Mouse (Mus musculus): Measurements from ENCODE around the gene Tnfrsf4. TPM values are rescaled to one million over a fixed set of nuclear protein-coding genes. Genes with fewer than 3 reads are reported as not detected.

The Tnfrsf4 gene
- polyA plus RNA-seq, 1 experiment from 2014 or later: 0.70 TPM

DNA sequence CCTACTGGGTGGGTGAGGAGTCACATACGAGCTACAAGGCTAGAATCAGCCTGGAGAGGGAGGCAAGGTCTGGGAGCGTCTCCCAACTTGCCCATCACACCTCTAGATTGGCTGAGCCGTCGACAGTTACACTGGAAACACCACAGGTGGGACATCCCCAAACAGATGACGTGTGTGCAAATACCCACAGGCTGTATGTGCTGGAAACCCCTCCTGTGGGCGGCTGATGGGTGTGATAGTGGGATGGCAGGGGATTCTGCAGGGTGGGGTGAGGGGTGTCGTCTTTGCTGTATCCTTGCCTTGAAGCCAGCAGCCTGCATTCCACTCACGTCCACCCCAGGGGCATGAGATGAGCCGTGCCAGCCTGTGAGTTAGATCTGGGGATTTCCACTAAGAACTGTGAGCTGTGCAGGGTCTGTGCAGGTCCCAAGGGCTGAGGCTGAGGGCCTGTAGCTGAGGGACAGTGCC, 17.0 kb downstream of the Tnfrsf4 start:
- H3K27ac ChIP-seq: peak overlapping the region; percentile 86; the same call in 1 of the 2 replicates
- no peaks in the 10 kb centered on the region for H3K9me3 ChIP-seq
- H3K4me3 ChIP-seq (replicated peaks): peak overlapping the region; percentile 39
- peaks cover 34% of the 10 kb centered on the region for H3K4me1 ChIP-seq
- H3K4me2 ChIP-seq: peak overlapping the region; percentile 64
- H3K9ac ChIP-seq: peak overlapping the region; percentile 26
- 69% methylated on average over 9 of the region's 9 CpGs for WGBS
- peaks cover 7% of the 10 kb centered on the region; the same call in 1 of the 2 replicates for H3K36me3 ChIP-seq (replicated peaks)
- ATAC-seq (ENCODE audit: low FRiP score): no peak
- peaks cover 22% of the 10 kb centered on the region for H3K27me3 ChIP-seq

DNA sequence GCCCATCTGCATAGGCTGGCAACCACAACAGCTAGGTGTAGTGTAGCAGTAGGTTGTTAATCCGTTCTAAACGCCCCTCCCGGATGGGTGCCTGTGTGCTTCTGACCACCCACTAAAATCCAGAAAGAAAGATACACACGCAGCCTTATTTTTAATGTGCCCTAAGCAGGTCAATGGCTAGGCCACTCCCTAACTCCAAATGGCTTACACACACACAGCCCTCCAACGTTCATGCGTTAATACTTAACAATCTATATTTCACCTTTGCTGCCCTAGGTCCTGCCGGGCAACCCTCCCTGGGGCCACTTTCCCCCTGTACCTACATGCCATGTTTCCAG, 17.6 kb downstream of the Tnfrsf4 start:
- peaks cover 27% of the 10 kb centered on the region for H3K27me3 ChIP-seq
- H3K27ac ChIP-seq: peak overlapping the region; percentile 86; the same call in 1 of the 2 replicates
- peak overlapping the region; percentile 26 for H3K9ac ChIP-seq
- no peaks in the 10 kb centered on the region for H3K9me3 ChIP-seq
- peak overlapping the region; percentile 39 for H3K4me3 ChIP-seq (replicated peaks)
- peak; percentile 32 for ATAC-seq (ENCODE audit: low FRiP score)
- H3K36me3 ChIP-seq (replicated peaks): peaks cover 7% of the 10 kb centered on the region; the same call in 1 of the 2 replicates
- peak overlapping the region; percentile 64 for H3K4me2 ChIP-seq
- 12% methylated on average over 7 of the region's 7 CpGs for WGBS
- peaks cover 34% of the 10 kb centered on the region for H3K4me1 ChIP-seq

DNA sequence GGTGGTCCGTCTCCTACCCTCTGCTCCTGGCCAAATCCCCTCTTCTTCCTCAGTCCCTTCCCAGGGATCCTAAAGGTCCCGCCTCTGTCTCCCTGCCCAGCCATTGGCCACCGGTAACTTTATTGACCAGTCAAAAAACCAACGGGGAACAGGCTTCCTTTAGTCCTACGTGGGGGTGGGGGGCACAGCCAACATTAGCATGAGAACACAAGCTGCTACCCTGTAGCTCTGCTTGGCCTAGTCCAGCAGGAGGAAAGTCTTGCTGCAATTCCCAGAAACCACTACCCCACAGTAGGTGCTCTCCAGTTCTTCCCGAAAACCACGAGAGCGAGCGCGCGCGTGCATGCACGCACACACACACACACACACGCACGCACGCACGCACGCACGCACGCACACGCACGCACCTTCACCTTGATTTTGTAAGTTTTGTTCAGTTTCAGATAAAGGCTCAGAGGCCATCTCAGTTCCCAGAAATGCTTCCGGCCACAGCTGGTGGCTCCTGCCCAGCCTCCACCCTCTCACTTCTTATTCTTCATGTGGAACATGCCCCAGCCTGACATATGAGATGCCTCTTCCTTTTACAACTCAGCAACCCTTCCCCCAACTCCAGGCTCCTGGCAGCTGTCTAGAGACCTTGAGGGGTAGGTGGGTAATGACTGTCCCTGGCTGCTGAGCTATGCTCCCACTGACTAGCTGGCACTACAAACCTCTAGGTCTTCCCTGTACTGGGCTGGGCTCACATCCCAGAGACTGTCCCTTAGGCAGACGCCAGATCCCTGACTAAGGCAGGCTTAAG, 18.1 kb downstream of the Tnfrsf4 start:
- Histone ChIP-seq H3K4me1 (peaks cover 34% of the 10 kb centered on the region), H3K4me2 (peak overlapping the region; percentile 64), H3K27ac (peak overlapping the region; percentile 86), H3K4me3 (replicated peaks) (peak overlapping the region; percentile 39), H3K9ac (peak overlapping the region; percentile 26), H3K9me3 (no peaks in the 10 kb centered on the region), H3K27me3 (peaks cover 32% of the 10 kb centered on the region), H3K36me3 (replicated peaks) (peaks cover 7% of the 10 kb centered on the region; the same call in 1 of the 2 replicates)
- ATAC-seq (ENCODE audit: low FRiP score): peak; percentile 93
- 4% methylated on average over 24 of the region's 24 CpGs for WGBS

DNA sequence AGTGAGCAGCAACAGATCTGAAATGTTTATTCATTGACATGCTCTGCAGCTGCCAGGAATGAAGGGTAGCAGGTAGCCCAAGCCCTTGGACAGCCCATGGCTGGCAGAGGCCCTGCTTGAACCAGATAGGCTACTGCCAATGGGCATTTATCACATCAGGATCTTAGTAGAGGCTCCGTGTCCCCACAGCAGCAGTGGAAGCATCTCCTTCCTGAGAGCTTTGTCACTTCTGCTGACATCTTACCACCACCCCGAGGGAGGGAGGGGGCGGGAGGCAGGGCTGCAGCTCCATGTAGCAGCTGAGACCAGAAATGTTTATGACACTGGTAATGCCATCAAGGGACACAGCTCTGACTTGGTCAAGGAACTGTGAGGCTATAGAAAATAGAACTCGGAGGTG, 19.2 kb downstream of the Tnfrsf4 start:
- H3K9ac ChIP-seq: no peak overlapping the region
- no peaks in the 10 kb centered on the region for H3K9me3 ChIP-seq
- H3K4me1 ChIP-seq: peaks cover 34% of the 10 kb centered on the region

DNA sequence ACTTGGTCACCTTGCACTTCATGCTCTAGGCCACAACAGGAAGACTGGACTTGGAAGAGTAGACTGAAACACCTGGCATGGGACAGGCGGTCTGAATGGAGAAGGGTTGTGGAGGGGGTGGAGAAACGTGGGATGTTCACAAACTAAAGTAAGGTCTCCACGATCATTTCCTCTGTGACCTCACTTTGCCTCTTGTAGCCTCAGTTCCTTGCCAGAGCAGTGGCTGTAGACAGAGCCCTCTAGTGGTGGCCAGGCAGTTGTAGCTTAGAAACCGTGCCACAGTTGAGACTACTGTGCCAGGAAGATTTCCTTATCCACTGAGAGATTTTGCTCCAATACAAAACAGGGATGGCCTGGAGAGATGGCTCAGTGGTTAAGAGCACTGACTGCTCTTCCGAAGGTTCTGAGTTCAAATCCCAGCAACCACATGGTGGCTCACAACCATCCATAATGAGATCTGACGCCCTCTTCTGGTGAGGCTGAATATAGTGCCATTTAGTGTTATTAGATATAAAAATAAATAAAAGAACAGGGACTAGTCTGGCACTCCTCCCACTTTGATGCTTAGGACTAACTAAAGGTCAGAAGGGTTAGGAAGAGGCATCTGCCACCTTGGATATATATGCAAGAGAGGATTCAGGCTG, 20.0 kb downstream of the Tnfrsf4 start:
- no peaks in the 10 kb centered on the region for H3K36me3 ChIP-seq (replicated peaks)
- peaks cover 32% of the 10 kb centered on the region for H3K27me3 ChIP-seq
- no peaks in the 10 kb centered on the region for H3K9me3 ChIP-seq
- no peak overlapping the region for H3K4me3 ChIP-seq (replicated peaks)
- no peak overlapping the region for H3K4me2 ChIP-seq
- WGBS: 53% methylated on average over 6 of the region's 6 CpGs
- peaks cover 34% of the 10 kb centered on the region for H3K4me1 ChIP-seq
- H3K9ac ChIP-seq: no peak overlapping the region
- H3K27ac ChIP-seq: no peak overlapping the region
- no peak for ATAC-seq (ENCODE audit: low FRiP score)

More for the DNA sequence above, 19.2 kb downstream of the Tnfrsf4 start:
- Histone ChIP-seq H3K4me2 (no peak overlapping the region), H3K27ac (0 out of 2 replicates have a peak overlapping the region, but pooled peaks have one; percentile 86), H3K27me3 (peaks cover 32% of the 10 kb centered on the region), H3K36me3 (replicated peaks) (no peaks in the 10 kb centered on the region; the same call in 1 of the 2 replicates), H3K4me3 (replicated peaks) (no peak overlapping the region)
- ATAC-seq (ENCODE audit: low FRiP score): no peak
- 91% methylated on average over 4 of the region's 4 CpGs for WGBS

DNA sequence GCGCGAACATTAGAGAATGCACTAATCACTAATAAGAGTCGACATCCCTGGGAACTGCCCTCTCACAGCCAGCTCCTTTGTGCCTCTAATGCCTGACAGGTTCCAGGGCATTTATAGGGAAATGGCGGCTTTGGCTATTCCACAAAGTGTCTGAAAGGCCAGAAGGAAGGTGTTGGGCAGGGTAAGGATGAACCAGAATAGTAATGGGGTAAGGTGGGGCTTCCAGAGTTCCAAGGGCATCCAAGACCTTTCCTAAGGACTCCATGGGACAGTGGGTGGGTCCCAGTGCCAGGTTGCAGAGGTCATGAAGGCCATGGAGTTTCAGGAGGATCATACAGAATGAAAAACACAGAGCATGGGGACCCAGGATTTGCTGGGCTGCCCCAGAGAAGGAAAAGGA, 20.7 kb downstream of the Tnfrsf4 start:
- H3K9ac ChIP-seq: no peak overlapping the region
- H3K4me1 ChIP-seq: peaks cover 34% of the 10 kb centered on the region
- whole genome bisulfite sequencing: 52% methylated on average over 4 of the region's 4 CpGs
- H3K27ac ChIP-seq: no peak overlapping the region
- H3K36me3 ChIP-seq (replicated peaks): no peaks in the 10 kb centered on the region
- no peak overlapping the region for H3K4me2 ChIP-seq
- peaks cover 32% of the 10 kb centered on the region for H3K27me3 ChIP-seq
- peak overlapping the region; percentile 28 for H3K4me3 ChIP-seq (replicated peaks)
- H3K9me3 ChIP-seq: no peaks in the 10 kb centered on the region
- ATAC-seq (ENCODE audit: low FRiP score): no peak

DNA sequence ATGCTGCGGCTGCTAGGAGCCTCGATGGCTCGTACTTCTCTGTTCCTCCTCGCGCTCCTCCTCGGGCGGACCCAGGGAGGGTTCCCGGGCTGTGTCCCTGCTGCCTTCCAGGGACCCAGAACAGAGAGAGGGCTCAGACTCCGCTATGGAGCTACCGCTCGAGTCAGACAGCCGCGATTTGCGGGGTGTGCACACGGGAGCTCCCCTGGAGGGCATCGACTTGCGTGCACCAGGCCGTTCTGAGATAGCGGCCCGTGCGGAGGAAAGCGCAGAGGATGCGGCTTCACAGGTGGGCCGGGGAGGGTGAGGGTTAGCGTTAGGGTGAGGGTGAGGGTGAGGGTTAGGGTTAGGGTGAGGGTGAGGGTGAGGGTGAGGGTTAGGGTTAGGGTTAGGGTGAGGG, 21.3 kb downstream of the Tnfrsf4 start:
- Histone ChIP-seq H3K4me3 (replicated peaks) (peak overlapping the region; percentile 28), H3K9ac (0 out of 2 replicates have a peak overlapping the region, but pooled peaks have one; percentile 17), H3K9me3 (no peaks in the 10 kb centered on the region), H3K36me3 (replicated peaks) (no peaks in the 10 kb centered on the region), H3K4me1 (peaks cover 34% of the 10 kb centered on the region), H3K4me2 (peak overlapping the region; percentile 44), H3K27ac (no peak overlapping the region), H3K27me3 (peaks cover 32% of the 10 kb centered on the region)
- 5% methylated on average over 25 of the region's 25 CpGs for WGBS
- no peak for ATAC-seq (ENCODE audit: low FRiP score)

DNA sequence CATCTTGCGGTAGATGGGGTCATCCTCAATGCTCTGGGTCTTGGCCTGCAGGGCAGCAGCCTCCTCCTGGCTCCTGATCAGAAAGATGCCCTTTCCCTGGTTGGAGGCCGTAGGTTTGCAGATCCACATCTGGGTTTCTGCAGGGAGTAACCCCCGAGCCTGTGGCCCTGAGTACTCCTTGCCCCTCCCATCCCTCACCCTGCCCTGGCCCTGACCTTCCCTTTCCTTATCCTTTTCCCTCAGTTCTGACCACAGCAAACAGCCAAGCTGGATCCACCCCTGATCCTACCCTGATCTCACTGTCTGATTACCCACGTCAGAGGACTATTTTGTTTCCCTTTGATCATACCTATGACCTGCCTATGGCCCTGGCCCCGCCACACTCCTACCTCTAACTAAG, 31.1 kb downstream of the Tnfrsf4 start:
- Histone ChIP-seq H3K9me3 (no peaks in the 10 kb centered on the region), H3K4me3 (replicated peaks) (no peak overlapping the region), H3K9ac (no peak overlapping the region), H3K36me3 (replicated peaks) (no peaks in the 10 kb centered on the region), H3K27ac (no peak overlapping the region), H3K4me1 (no peaks in the 10 kb centered on the region), H3K4me2 (no peak overlapping the region), H3K27me3 (no peaks in the 10 kb centered on the region)
- ATAC-seq (ENCODE audit: low FRiP score): no peak
- WGBS: 81% methylated on average over 5 of the region's 5 CpGs

DNA sequence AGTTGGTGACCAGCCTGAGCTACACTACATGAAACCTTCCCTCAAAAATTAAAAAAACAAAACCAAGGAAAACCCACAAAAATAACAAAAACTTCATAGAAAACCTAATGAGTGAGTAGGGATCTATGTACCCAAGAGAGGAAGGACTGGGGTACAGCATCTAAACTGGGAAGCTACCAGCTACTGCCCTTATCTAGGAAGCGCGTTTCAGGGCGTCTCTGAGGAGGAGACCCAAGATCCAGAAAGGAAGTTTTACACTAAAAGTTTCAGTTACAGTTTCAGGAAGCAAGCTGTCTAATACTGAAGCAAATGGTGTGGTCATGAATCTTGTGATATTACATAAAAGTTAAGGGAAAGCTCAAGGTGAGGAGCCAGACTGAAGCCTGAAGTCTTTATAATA, 36.1 kb downstream of the Tnfrsf4 start:
- Histone ChIP-seq H3K27me3 (no peaks in the 10 kb centered on the region; the same call in none of the 2 replicates), H3K9me3 (no peaks in the 10 kb centered on the region), H3K4me1 (no peaks in the 10 kb centered on the region), H3K9ac (no peak overlapping the region), H3K4me2 (no peak overlapping the region), H3K4me3 (replicated peaks) (no peak overlapping the region), H3K36me3 (replicated peaks) (no peaks in the 10 kb centered on the region), H3K27ac (no peak overlapping the region)
- no peak for ATAC-seq (ENCODE audit: low FRiP score)
- 90% methylated on average over 3 of the region's 3 CpGs for WGBS

DNA sequence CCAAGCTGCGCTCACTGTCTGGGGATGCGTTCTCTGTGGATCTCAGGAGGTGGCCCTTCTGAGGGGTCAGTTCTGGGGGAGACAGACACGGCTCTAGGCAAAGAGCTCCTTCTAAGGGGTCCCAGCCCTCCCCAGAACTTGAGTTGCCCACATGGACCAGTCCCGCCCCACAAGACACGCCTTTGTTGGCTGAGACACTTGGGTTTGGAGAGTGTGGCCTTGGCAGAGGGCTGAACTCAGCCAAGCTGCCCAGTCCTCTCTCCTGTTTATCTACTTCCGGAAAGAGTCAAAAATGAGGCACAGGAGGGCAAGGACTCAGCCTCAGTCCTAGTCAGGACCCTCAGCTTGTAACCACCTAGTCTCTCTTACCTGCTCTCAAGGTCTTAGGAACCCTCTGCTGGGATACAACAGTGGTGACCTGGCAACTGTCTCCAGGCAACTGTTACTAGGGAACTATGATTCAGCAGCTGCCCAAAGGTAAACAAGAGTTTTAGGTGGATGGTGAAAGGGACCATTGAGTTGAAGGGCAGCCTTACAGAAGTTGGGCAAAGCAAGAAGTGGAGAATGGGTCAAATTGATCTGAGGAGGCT, 36.8 kb downstream of the Tnfrsf4 start:
- no peaks in the 10 kb centered on the region; the same call in none of the 2 replicates for H3K27me3 ChIP-seq
- no peaks in the 10 kb centered on the region for H3K4me1 ChIP-seq
- no peak overlapping the region for H3K9ac ChIP-seq
- H3K36me3 ChIP-seq (replicated peaks): no peaks in the 10 kb centered on the region
- ATAC-seq (ENCODE audit: low FRiP score): no peak
- H3K4me3 ChIP-seq (replicated peaks): no peak overlapping the region
- H3K9me3 ChIP-seq: no peaks in the 10 kb centered on the region
- no peak overlapping the region for H3K27ac ChIP-seq
- WGBS: 80% methylated on average over 6 of the region's 6 CpGs
- no peak overlapping the region for H3K4me2 ChIP-seq

DNA sequence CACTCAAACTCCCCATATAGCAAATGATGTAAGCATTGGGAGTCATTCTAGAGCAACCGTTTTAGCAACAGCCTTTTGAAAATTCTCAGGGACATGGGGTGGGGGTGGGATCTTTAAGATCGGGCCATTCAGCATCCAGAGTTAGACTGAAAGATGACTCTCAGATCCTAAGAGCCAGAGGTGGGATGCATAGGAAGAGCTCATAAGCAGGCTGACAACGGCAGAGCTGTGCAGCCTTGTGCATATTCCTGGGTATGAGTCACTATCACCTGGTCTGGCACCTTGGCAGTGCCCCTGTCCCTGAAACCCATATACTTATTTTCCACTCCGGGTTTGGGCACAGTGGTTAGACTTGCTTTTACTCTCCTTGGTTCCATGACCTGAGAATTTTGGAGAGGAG, 39.5 kb downstream of the Tnfrsf4 start:
- no peak overlapping the region for H3K4me3 ChIP-seq (replicated peaks)
- H3K27ac ChIP-seq: no peak overlapping the region
- 91% methylated on average over 4 of the region's 4 CpGs for WGBS
- no peak overlapping the region; the same call in 1 of the 2 replicates for H3K9ac ChIP-seq
- no peaks in the 10 kb centered on the region for H3K36me3 ChIP-seq (replicated peaks)
- no peak overlapping the region for H3K4me2 ChIP-seq
- H3K9me3 ChIP-seq: no peaks in the 10 kb centered on the region
- no peaks in the 10 kb centered on the region for H3K4me1 ChIP-seq
- peaks cover 3% of the 10 kb centered on the region for H3K27me3 ChIP-seq
- no peak for ATAC-seq (ENCODE audit: low FRiP score)

DNA sequence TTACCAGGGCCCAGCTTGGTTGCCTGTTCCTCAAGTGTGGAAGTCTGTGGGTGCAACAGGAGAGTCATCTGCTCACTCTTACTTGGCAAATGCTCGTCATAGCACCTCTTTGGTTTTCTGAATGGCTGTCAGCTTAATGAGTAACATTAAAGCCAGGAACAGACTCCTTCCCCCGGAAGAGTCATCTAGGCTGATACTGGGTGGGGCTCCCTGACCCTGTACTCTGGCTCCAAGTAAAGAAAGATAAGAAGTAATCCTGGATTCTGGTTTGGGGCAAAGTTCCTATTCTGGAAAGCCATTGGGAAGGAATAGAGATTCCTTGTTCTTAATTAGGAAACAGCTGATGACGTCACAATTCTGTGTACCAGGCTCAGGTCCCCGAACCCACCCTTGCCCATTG, 40.5 kb downstream of the Tnfrsf4 start:
- 85% methylated on average over 4 of the region's 4 CpGs for WGBS
- Histone ChIP-seq H3K4me1 (no peaks in the 10 kb centered on the region), H3K36me3 (replicated peaks) (no peaks in the 10 kb centered on the region), H3K9me3 (no peaks in the 10 kb centered on the region), H3K27me3 (peaks cover 5% of the 10 kb centered on the region), H3K4me2 (no peak overlapping the region), H3K27ac (no peak overlapping the region), H3K9ac (no peak overlapping the region), H3K4me3 (replicated peaks) (no peak overlapping the region)
- ATAC-seq (ENCODE audit: low FRiP score): no peak
